Mouse (Mus musculus): ENCODE measurements at regions not wholly inside any gene's neighbourhood (a gene's known extent, or its start where the extent isn't known, plus 50 kb on each side); places are given as distances from the start of the nearest gene placed in this dataset.
"Not testable (repeated sequence)": the region's sequence is repeated elsewhere in the genome, so short reads cannot be mapped to it uniquely, and the experiment has no call there.

GRCm38 (mm10) chr6:41140916-41141315 lies 105.6 kb upstream of the 2210010C04Rik start:
- WGBS: 88% methylated on average over 1 of the region's 1 CpGs
- no peaks in the 10 kb centered on the region for H3K27me3 ChIP-seq (replicated peaks; ENCODE audit: control insufficient read depth, insufficient read depth, low read length)
- H3K4me1 ChIP-seq (replicated peaks; ENCODE audit: control insufficient read depth, insufficient read depth, low read length): no peaks in the 10 kb centered on the region
- no peaks in the 10 kb centered on the region for H3K9me3 ChIP-seq (ENCODE audit: control insufficient read depth, low read length)
- DNase-seq (ENCODE audit: low spot score): no peak
- ATAC-seq (replicated peaks; ENCODE audit: low FRiP score, low TSS enrichment, low read depth): no peak
- H3K36me3 ChIP-seq (ENCODE audit: control insufficient read depth, insufficient read depth, low read length): no peaks in the 10 kb centered on the region
- no peak overlapping the region for H3K27ac ChIP-seq (ENCODE audit: low read depth)
- H3K4me3 ChIP-seq (ENCODE audit: low read depth, low read length): no peak overlapping the region
- H3K9ac ChIP-seq (ENCODE audit: low read length): no peak overlapping the region
- H3K4me2 ChIP-seq (ENCODE audit: low read length): no peak overlapping the region

GRCm38 (mm10) chr6:41137401-41137777 lies 102.1 kb upstream of the 2210010C04Rik start:
- H3K27me3 ChIP-seq (replicated peaks; ENCODE audit: control insufficient read depth, insufficient read depth, low read length); DNase-seq (ENCODE audit: low spot score); H3K4me2 ChIP-seq (ENCODE audit: low read length); H3K27ac ChIP-seq (ENCODE audit: low read depth); H3K4me3 ChIP-seq (ENCODE audit: low read depth, low read length); H3K9ac ChIP-seq (ENCODE audit: low read length); H3K9me3 ChIP-seq (ENCODE audit: control insufficient read depth, low read length); H3K36me3 ChIP-seq (ENCODE audit: control insufficient read depth, insufficient read depth, low read length); H3K4me1 ChIP-seq (replicated peaks; ENCODE audit: control insufficient read depth, insufficient read depth, low read length): not testable (repeated sequence)
- peak; percentile 36; the same call in 1 of the 2 replicates for ATAC-seq (replicated peaks; ENCODE audit: low FRiP score, low TSS enrichment, low read depth)
- WGBS: 45% methylated on average over 2 of the region's 2 CpGs

- Histone ChIP-seq H3K36me3 (ENCODE audit: control insufficient read depth, insufficient read depth, low read length) (no peaks in the 10 kb centered on the region), H3K9me3 (ENCODE audit: control insufficient read depth, low read length) (no peaks in the 10 kb centered on the region), H3K9ac (ENCODE audit: low read length) (no peak overlapping the region), H3K27ac (ENCODE audit: low read depth) (no peak overlapping the region), H3K4me3 (ENCODE audit: low read depth, low read length) (no peak overlapping the region), H3K4me2 (ENCODE audit: low read length) (no peak overlapping the region), H3K27me3 (replicated peaks; ENCODE audit: control insufficient read depth, insufficient read depth, low read length) (no peaks in the 10 kb centered on the region), H3K4me1 (replicated peaks; ENCODE audit: control insufficient read depth, insufficient read depth, low read length) (no peaks in the 10 kb centered on the region)
- DNase-seq (ENCODE audit: low spot score) (peak; percentile 55), ATAC-seq (replicated peaks; ENCODE audit: low FRiP score, low TSS enrichment, low read depth) (peak; percentile 68; the same call in 1 of the 2 replicates)
- WGBS: 31% methylated on average over 6 of the region's 6 CpGs
Measured at GRCm38 (mm10) chr6:41136717-41137400, 101.5 kb upstream of the 2210010C04Rik start.

GRCm38 (mm10) chr6:41135160-41135559 lies 99.9 kb upstream of the 2210010C04Rik start:
- no peaks in the 10 kb centered on the region for H3K4me1 ChIP-seq (replicated peaks; ENCODE audit: control insufficient read depth, insufficient read depth, low read length)
- H3K4me2 ChIP-seq (ENCODE audit: low read length): no peak overlapping the region
- H3K36me3 ChIP-seq (ENCODE audit: control insufficient read depth, insufficient read depth, low read length): no peaks in the 10 kb centered on the region
- no peak overlapping the region for H3K4me3 ChIP-seq (ENCODE audit: low read depth, low read length)
- H3K9ac ChIP-seq (ENCODE audit: low read length): no peak overlapping the region
- H3K9me3 ChIP-seq (ENCODE audit: control insufficient read depth, low read length): no peaks in the 10 kb centered on the region
- 58% methylated on average over 4 of the region's 4 CpGs for WGBS
- H3K27me3 ChIP-seq (replicated peaks; ENCODE audit: control insufficient read depth, insufficient read depth, low read length): no peaks in the 10 kb centered on the region
- DNase-seq (ENCODE audit: low spot score) (no peak), ATAC-seq (replicated peaks; ENCODE audit: low FRiP score, low TSS enrichment, low read depth) (no peak)
- no peak overlapping the region for H3K27ac ChIP-seq (ENCODE audit: low read depth)

GRCm38 (mm10) chr6:41129906-41130305 lies 94.6 kb upstream of the 2210010C04Rik start:
- H3K27ac ChIP-seq (ENCODE audit: low read depth): no peak overlapping the region
- H3K9ac ChIP-seq (ENCODE audit: low read length): no peak overlapping the region
- H3K4me3 ChIP-seq (ENCODE audit: low read depth, low read length): no peak overlapping the region
- H3K4me2 ChIP-seq (ENCODE audit: low read length): no peak overlapping the region
- no peaks in the 10 kb centered on the region for H3K36me3 ChIP-seq (ENCODE audit: control insufficient read depth, insufficient read depth, low read length)
- no peaks in the 10 kb centered on the region for H3K27me3 ChIP-seq (replicated peaks; ENCODE audit: control insufficient read depth, insufficient read depth, low read length)
- DNase-seq (ENCODE audit: low spot score) (no peak), ATAC-seq (replicated peaks; ENCODE audit: low FRiP score, low TSS enrichment, low read depth) (no peak)
- no peaks in the 10 kb centered on the region for H3K9me3 ChIP-seq (ENCODE audit: control insufficient read depth, low read length)
- no peaks in the 10 kb centered on the region for H3K4me1 ChIP-seq (replicated peaks; ENCODE audit: control insufficient read depth, insufficient read depth, low read length)
- 84% methylated on average over 4 of the region's 4 CpGs for WGBS

- Histone ChIP-seq H3K27ac (ENCODE audit: low read depth) (no peak overlapping the region), H3K4me3 (ENCODE audit: low read depth, low read length) (no peak overlapping the region), H3K4me2 (ENCODE audit: low read length) (no peak overlapping the region), H3K9ac (ENCODE audit: low read length) (no peak overlapping the region), H3K4me1 (replicated peaks; ENCODE audit: control insufficient read depth, insufficient read depth, low read length) (no peaks in the 10 kb centered on the region), H3K27me3 (replicated peaks; ENCODE audit: control insufficient read depth, insufficient read depth, low read length) (no peaks in the 10 kb centered on the region), H3K9me3 (ENCODE audit: control insufficient read depth, low read length) (no peaks in the 10 kb centered on the region), H3K36me3 (ENCODE audit: control insufficient read depth, insufficient read depth, low read length) (no peaks in the 10 kb centered on the region)
- WGBS: 78% methylated on average over 7 of the region's 7 CpGs
- DNase-seq (ENCODE audit: low spot score) (no peak), ATAC-seq (replicated peaks; ENCODE audit: low FRiP score, low TSS enrichment, low read depth) (no peak)
Measured at GRCm38 (mm10) chr6:41127816-41128215, 92.5 kb upstream of the 2210010C04Rik start.

- no peak overlapping the region for H3K4me2 ChIP-seq (ENCODE audit: low read length)
- no peaks in the 10 kb centered on the region for H3K4me1 ChIP-seq (replicated peaks; ENCODE audit: control insufficient read depth, insufficient read depth, low read length)
- DNase-seq (ENCODE audit: low spot score) (no peak), ATAC-seq (replicated peaks; ENCODE audit: low FRiP score, low TSS enrichment, low read depth) (no peak)
- no peak overlapping the region for H3K4me3 ChIP-seq (ENCODE audit: low read depth, low read length)
- H3K9me3 ChIP-seq (ENCODE audit: control insufficient read depth, low read length): no peaks in the 10 kb centered on the region
- no peaks in the 10 kb centered on the region for H3K36me3 ChIP-seq (ENCODE audit: control insufficient read depth, insufficient read depth, low read length)
- H3K27me3 ChIP-seq (replicated peaks; ENCODE audit: control insufficient read depth, insufficient read depth, low read length): no peaks in the 10 kb centered on the region
- H3K27ac ChIP-seq (ENCODE audit: low read depth): no peak overlapping the region
- H3K9ac ChIP-seq (ENCODE audit: low read length): no peak overlapping the region
Measured at GRCm38 (mm10) chr6:41126855-41127254, 91.5 kb upstream of the 2210010C04Rik start.

- DNase-seq (ENCODE audit: low spot score): no peak
- 93% methylated on average over 3 of the region's 3 CpGs for WGBS
- Histone ChIP-seq H3K27me3 (replicated peaks; ENCODE audit: control insufficient read depth, insufficient read depth, low read length) (no peaks in the 10 kb centered on the region), H3K4me3 (ENCODE audit: low read depth, low read length) (no peak overlapping the region), H3K9me3 (ENCODE audit: control insufficient read depth, low read length) (no peaks in the 10 kb centered on the region), H3K9ac (ENCODE audit: low read length) (no peak overlapping the region), H3K36me3 (ENCODE audit: control insufficient read depth, insufficient read depth, low read length) (no peaks in the 10 kb centered on the region), H3K4me2 (ENCODE audit: low read length) (no peak overlapping the region), H3K4me1 (replicated peaks; ENCODE audit: control insufficient read depth, insufficient read depth, low read length) (no peaks in the 10 kb centered on the region), H3K27ac (ENCODE audit: low read depth) (no peak overlapping the region)
- ATAC-seq (replicated peaks; ENCODE audit: low FRiP score, low TSS enrichment, low read depth): no peak
Measured at GRCm38 (mm10) chr6:41121641-41122040, 86.3 kb upstream of the 2210010C04Rik start.

GRCm38 (mm10) chr6:41119176-41119575 lies 83.9 kb upstream of the 2210010C04Rik start:
- no peak overlapping the region for H3K9ac ChIP-seq (ENCODE audit: low read length)
- H3K27ac ChIP-seq (ENCODE audit: low read depth): no peak overlapping the region
- WGBS: 78% methylated on average over 2 of the region's 2 CpGs
- no peaks in the 10 kb centered on the region for H3K36me3 ChIP-seq (ENCODE audit: control insufficient read depth, insufficient read depth, low read length)
- no peaks in the 10 kb centered on the region for H3K9me3 ChIP-seq (ENCODE audit: control insufficient read depth, low read length)
- H3K4me2 ChIP-seq (ENCODE audit: low read length): no peak overlapping the region
- DNase-seq (ENCODE audit: low spot score) (no peak), ATAC-seq (replicated peaks; ENCODE audit: low FRiP score, low TSS enrichment, low read depth) (no peak)
- no peak overlapping the region for H3K4me3 ChIP-seq (ENCODE audit: low read depth, low read length)
- H3K27me3 ChIP-seq (replicated peaks; ENCODE audit: control insufficient read depth, insufficient read depth, low read length): no peaks in the 10 kb centered on the region
- H3K4me1 ChIP-seq (replicated peaks; ENCODE audit: control insufficient read depth, insufficient read depth, low read length): no peaks in the 10 kb centered on the region
